Mouse (Mus musculus) induced T-regulatory cell, adult 2 months (primary cell): ENCODE results near the gene 4930548H24Rik.
A peak's percentile ranks its signal among the peaks of the same experiment; 100 is the strongest.

ENCODE experiments used
- DNase-seq: peaks from one replicate; pipeline ENCODE4 v3.0.0-alpha.2; 2012; ENCODE audit warnings: low read depth

4930548H24Rik gene

DNA sequence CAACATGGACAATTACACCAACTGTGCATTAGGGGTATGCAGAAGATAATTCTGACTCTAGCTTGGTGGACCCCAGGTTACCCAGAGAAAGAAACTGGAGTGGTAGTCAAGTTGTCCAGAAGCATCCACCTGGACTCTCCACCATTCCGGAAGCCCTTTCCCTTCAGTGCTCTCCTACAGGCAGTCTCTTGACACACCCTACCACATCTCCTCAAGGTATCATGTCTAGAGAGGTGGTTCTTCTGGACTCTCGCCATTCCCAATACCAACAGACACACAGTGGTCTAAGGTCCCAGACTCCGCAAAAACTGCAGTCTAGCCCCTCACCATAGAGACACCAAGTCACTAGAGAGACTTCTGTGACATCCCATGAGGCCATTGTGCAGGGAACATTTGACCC, at the start of gene 4930548H24Rik:
Gene 4930548H24Rik (plus strand): TSS at position 301 of the 400 bp plus-strand sequence.
- DNase-seq: no peak

DNA sequence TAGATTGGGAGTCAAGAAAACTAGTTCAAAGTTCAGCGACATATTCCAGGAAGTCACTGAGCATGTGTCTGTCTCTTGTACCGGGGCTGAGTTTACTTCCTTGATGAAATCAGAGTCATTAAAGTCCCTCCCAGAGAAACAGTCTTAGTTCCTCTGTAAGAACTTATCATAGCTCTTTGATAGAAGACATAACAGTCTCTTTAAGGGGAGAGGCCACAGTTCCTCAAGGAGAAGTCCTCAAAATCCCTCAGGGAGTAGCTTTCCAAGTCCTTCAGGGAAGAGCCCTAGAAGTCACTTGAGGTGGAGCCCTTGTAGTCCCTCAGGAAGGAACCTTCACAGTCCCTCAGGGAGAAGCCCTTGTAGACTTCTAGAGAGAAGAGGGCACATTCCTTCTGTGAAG, 34.2 kb upstream of the 4930548H24Rik start:
- peak; percentile 47 for DNase-seq

DNA sequence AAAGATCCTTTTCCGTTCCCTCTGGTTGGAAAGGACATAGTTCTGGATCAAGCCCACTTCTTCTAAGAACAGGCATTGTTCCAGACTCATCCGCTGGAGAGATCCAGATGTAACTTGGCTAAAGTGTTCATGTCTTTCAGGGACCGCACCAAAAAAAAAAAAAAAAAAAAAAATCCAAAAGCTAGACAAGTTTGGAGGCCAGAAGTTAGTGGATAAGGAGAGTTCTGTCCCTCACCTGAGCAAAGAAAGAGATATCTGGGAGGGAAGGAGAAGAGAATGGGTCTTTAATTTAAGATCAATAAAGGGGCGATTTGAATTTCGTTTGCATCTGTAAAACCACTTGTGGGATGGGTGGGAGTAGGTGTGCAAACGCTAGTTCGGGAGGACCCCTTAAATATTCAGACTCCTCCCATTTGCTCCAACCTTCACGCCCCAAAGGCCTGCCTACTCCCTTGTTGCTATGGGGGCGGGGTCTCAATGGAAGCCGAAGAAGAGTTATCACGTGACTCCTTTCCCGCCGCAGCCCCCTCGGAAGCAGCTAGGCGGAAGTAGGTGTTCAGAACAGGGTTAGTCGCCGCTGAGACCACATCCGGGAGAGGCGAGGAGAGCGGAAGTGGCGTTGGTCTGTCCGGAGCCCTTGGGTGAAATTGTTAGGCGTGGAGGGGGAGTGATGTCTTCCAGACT, 33.5 kb upstream of the 4930548H24Rik start, which contains the start of gene Zfp512:
Gene Zfp512 (plus strand): TSS at position 554 of the 684 bp plus-strand sequence.
- peak; percentile 94 for DNase-seq

DNA sequence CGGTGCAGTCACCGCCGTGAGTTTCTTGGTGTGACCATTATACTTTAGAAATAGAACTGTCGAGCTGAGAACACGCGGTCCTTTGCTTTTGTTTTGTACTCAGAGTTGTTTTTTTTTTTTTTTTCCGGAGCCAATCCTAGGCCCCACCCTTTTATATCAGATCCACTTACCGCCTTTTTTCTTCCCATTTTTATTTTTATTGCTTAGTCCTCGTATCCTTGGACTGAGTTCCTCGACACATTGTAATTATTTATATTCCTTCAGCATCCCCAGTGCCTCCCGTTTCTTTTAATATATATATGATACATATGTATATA, 33.0 kb upstream of the 4930548H24Rik start:
- DNase-seq: no peak

DNA sequence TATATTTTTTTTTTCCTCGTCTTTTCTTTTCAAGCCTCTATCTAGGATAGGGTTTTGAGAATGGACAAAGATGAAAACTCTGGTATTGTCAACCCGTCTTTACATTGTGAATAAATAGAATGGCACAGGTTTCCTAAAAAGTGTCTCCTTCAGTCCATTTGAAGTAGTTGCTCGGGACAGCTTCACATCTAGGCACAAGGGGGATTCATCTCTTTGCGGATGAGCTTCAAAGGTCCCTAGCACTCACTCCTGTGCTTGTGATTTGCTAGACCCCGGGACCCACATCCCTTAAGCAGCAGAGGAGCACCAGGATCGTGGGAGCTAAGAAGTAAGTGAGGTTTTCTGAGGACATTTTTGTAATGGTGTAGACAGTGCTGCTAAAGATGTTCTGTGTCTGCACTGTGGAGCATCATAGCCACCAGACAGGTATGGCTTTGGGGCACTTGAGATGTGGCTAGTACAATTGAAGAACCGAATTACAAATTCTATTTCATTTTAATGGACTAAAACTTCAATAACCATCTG, 32.6 kb upstream of the 4930548H24Rik start:
- no peak for DNase-seq

DNA sequence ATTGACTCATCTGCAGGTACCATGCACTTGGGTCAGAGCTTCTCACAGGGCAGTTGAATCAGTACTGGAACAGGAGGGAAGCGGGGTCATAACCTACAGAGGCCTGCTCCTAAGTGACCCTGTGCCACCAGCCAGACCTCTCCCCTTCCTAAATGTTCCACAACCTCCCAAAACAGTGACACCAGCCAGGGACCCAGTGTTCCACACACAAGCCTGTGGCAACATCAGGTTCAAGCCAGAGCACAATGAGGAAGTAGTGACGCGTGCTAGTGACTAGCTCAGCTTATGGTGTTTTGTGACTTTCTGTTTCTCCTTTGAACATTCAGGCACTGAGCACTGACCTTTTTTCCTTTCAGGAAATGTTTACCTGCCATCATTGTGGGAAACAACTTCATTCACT, 17.7 kb upstream of the 4930548H24Rik start:
- no peak for DNase-seq

DNA sequence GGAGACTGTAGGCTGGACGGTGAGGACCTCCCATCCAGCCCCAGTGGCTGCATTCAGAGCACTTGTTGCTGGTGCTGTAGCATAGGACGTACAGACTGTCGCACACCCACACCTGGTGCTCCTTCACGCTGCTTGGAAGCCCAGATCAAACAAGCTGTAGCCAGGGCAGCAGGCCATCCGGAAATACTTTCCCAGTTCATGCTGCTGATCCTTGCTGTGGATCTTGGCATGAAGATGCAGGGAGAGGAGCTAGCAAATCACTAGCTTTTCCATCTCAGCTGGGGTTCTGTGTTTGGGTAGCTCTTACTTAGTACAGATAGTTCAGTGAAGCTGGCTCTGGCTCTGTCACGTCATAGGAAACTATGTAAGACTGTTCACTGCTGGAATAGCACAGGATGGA, 15.8 kb upstream of the 4930548H24Rik start:
- DNase-seq: no peak

DNA sequence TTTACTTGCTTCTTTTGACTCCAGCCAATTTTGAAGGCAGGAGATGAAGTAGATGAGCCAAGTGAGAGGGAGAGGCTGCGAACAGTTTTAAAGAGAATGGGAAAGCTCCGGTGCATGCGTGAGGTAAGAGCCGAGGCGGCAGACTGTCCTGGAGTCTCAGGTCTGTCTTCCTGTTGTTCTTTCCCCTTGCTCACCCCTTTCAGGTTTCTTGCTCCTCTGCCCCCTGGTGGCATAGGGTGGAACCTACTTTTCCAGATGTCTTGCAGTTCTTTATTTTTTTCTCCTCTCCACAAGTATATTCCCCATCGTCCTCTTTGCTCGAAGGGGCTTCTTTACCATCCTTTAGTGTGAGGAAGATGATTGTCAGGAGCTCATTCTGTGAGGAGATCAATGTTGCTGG, 15.2 kb upstream of the 4930548H24Rik start:
- peak; percentile 77 for DNase-seq

DNA sequence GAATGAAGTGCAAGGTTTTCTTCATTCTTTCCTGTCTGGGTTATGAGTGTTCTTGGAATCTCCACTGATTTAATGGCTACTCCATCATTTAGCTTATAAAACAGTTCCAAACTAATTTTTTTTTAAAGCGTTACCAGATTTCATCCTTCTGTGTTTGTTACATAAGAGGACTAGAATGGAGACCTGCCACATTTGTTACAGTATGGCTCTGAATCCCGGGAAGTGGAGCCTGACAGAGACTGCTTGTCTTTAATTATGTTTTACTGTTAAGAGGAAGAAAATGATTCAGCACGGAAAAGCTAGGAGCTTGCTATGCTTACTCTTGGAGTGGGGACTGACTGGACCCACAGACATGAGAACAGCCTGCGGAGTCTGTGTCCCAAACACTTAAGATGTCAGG, 5.0 kb upstream of the 4930548H24Rik start:
- DNase-seq: no peak

DNA sequence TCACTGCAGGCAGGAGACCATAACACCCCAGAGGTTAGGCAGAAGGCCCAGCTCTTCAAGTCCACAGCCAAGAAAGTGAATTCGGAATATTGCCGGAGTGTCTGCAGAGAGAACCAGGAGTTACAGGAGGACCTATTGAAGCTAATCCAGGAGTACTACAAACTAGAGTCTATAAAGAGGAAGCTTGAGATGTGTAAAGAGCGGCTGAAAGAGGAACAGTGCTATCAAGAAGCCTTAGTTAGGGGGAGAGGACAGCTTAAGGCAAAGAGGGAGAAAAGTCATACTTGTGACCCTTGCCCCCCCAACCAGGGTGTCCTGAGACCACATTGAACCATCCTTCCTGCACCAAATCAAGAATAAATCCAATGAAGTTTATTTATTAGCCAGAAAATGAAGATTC, 2.3 kb downstream of the 4930548H24Rik start:
- DNase-seq: no peak

DNA sequence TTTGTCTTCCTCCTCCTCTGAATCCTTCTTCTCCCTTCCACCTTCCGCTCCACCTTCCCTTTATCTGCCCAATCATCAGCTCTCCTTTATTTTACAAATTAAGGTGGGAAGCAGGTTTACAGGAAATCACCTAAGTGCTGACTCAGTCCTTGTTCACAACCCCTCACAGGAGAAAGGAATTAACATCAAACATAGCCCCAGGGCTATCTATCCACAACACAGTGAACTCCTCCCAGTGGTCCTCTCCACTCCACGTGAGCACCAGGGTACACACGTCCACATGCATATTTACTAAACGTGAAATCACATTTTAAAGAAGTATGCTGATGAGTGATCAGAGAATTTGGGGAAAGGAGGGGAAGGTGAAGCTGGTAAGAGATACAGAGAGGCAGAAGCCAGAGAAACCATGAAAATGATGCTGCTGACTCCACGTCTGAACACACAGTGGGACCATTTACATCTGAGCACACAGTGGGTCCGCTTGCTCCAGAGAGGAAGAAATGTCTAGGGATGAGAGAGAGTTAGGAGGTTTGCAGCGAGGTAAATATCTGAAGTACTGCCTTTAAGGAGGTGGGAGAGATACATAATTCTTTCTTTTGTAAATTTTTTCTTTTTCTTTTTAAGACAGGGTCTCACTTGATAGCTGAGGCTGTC, 3.7 kb downstream of the 4930548H24Rik start:
- no peak for DNase-seq

DNA sequence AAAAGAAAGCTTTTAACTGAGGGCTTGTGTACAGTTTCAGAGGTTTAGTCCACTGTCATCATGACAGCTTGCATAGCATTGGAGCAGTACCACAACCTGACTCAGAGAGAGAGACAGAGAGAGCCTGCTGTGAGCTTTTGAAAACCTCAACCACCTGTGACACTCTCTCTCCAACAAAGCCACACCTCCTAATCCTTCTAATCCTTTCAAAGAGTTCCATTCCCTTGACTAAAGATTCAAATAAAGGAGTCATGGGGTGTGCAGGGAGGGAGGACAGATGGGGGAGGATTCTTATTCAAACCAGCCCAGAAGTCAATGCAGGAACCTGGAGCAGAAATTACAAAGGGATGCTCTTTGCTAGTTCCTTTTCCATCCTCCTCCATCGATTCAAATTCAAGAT, 6.5 kb downstream of the 4930548H24Rik start:
- no peak for DNase-seq

DNA sequence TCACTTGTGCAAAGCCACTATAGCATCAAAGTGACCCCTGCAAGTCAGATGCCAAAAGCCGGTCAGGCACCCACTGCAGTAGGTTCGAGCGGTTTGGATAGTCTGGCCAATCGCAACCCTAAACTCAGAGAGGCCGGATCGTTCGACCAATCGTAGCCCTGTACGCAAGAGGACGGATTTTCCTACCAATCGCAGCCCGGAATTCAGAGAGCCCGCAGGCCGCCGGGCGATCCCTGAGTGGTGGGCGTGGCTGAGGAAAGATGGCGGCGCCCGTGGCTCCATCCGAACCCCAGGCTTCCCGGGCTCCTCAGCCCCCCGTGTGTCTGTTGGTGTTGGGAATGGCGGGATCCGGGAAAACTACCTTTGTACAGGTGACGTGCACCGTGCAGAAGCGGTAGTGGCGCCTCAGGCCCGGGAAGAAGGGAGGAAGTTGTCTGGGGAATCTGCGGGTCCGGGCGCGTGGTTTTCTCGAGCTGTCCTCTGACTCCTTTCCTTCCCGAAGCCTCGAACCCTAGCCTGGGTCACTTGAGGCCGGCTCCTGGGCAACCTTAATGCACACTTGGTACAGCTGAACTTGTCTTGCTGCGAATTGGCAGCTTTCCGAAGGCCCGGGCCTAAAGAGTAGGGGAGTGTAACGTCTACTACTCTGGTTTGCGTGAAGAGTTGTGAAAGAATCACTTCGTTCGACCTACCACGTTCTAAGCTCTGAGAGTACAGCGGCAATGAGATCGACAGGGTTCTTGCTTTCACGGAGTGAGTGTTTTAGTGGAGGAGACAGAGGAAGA, 9.2 kb downstream of the 4930548H24Rik start, which contains the start of gene Gpn1:
Gene Gpn1 (plus strand): TSS at position 229 of the 785 bp plus-strand sequence.
- DNase-seq: peak; percentile 92

DNA sequence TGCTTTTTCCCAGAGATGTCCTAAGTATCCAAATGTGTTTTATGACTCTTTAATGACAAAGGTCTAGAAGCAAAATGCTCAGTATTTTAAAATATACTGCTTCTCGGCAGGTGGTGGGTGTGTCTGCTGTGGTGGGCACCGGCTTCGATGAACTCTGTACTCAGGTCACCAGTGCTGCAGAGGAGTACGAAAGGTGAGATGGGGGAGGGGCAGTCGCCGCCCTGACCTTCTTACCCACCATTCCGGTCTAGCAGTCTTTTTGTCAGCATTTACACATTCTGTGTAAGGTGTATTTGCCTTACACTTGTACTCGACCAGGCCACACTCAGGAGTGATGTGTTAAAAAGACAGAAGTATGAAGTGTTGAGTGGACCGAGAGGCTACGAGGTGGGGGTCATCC, 19.3 kb downstream of the 4930548H24Rik start:
- no peak for DNase-seq

DNA sequence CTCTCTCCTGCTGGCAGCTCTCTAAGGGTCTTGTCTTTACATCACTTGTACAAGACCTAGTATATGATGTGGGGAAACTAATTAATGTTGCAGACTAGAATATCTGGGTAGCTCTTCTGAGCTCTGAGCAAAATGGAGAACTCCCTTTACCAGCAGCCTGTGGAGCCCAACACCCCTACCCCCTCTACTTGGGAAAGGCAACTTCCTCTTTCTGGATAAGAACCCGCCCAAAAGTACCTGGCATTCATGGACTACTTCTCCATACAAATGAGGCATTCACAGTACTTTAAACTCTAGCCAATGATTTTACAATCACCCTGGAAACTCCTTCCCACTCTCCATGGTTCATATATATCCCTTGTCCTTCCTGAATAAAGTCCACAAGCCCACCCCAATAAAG, 26.9 kb downstream of the 4930548H24Rik start:
- no peak for DNase-seq

DNA sequence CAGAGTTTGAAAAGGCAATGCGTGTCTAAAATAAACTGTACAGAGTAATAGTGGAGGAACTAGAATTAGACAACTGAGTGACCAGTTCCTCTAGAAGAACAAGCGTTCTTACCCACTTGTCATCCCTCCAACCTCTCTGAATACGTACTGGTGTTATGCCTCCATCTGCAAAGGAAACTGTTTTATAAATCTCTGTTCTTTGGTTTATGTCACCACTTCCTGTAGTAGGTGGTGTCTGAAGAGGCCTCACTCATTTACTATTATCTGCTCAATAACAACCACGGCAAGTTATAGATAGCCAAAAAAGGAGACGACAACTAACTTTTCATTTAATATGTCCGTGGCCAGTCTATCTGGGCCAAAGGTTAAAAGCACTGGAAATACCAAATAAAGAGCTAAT, 35.0 kb downstream of the 4930548H24Rik start:
- DNase-seq: peak; percentile 34

DNA sequence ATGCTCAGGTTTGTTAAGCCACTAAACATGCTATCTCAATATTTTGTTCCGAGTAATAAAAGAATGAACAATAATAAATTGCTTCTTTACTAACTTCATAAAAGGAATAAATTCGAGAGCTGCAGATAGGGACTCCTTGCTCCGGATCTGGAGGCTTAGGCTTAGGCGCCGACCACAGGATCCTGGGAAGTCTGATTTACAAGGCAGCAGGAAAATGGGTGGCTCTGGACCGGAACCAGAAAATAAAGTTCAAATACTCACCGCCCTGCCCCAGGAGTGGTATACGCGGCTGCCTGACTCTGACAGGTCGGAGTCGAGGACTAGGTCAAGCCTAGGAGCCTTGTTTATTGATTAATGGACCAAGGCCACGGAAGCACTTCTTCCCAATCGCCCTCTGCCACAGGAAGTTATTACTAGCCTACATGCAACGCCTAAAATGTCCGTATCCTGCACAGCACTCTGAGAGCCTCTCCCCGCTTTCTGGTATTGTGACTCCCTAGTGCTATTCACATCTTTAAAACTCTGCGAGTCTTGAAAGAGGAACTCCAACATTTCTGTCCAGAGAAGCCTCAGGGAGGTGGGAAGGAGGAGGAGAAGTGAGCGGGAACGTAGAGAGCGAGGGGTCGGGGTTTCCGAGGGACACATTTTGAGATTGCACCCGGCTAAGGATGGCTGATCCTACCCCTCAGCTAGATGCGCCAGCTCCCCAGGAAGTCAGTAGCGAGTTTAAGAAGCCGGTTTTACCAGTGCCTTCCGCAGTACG, 41.0 kb downstream of the 4930548H24Rik start, which contains the start of gene Slc4a1ap:
Gene Slc4a1ap (plus strand): TSS at position 642 of the 763 bp plus-strand sequence.
- DNase-seq: peak; percentile 95

DNA sequence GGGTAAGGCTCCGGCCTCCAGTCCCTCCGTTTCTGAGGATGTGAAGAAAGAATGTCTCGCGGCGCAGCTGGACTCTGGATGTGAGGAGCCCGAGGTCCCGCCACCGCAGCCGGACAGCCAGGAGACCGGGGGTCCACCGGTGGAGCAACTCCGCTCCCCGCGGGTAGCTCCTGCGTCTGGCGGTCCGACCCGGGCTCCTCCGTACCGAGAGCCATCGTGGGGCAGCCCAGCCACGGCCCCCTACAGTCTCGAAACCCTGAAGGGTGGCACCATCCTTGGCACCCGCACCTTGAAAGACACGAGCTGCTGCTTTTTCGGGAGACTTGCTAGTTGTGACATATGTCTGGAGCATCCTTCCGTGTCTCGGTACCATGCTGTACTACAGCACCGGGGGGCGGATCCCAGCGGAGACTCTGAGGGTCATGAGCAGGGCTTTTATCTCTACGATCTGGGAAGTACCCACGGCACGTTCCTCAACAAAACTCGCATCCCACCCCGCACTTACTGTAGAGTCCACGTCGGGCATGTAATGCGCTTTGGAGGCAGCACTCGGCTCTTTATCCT, 41.7 kb downstream of the 4930548H24Rik start:
- peak; percentile 51 for DNase-seq

DNA sequence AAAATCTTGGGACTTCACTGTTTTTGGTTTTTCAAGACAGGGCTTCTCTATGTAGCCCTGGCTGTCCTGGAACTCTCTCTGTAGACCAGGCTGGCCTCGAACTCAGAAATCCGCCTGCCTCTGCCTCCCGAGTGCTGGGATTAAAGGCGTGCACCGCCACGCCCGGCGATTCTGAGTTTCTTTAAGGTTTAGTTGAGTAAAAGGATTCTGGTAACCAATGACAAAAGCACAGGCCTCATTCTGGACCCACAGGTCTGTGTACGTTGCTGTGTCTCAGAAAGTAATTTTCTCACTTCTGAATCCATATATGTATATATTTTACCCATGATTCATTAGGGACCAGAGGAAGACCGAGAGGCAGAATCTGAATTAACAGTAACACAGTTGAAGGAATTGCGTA, 42.2 kb downstream of the 4930548H24Rik start, which contains the start of gene Supt7l:
Gene Supt7l (minus strand): TSS at position 101 of the 400 bp plus-strand sequence.
- DNase-seq: peak; percentile 23

DNA sequence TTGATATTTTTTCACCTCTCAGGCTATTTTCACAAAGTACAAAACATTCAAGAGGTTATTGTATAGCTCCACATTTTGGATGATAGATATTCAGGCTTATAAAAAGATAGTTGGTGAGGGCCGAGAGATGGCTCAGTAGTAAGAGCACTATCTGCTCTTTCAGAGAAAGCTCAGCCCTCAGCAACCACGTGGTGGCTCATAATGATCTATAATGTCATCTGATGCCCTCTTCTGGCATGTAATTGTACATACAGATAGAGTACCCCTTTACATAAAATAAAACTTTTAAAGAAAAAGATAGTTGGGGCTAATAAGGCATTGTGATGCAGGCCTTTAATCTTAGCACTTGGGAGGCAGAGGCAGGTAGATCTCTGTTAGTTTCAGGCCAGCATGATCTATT, 43.0 kb downstream of the 4930548H24Rik start:
- peak; percentile 53 for DNase-seq

DNA sequence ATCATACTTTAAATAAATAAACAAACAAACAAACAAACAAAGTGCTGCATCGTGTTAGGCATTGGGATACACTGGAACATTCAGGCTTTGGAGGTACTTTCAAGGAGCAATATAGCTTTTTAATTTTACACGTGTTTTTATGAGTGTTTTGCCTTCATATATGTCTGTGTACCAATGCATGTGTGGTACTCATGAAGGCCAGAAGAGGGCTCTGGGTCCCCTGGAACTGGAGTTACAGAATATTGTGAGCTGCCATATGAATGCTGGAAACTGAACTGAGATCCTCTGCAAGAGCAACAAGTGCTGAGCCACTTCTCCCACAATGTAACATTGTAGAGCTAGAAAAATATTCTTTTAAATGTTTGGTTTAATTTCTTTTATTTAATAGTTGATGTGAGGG, 49.7 kb downstream of the 4930548H24Rik start:
- DNase-seq: peak; percentile 19
